Mouse (Mus musculus) kidney, embryonic 16.5 days (tissue): ENCODE results near the gene Strbp. TPM values are rescaled to one million over a fixed set of nuclear protein-coding genes. Genes with fewer than 3 reads are reported as not detected.

Experiments
- ATAC-seq: fragments of 200-750 bp; cut with Nextera tagmentation; 2 replicates; pipeline ENCODE4 v1.8.0; 2017; ENCODE audit warnings: moderate TSS enrichment; ENCODE audit not compliant: low FRiP score, low TSS enrichment
- H3K27ac ChIP-seq: fragments of 300-500 bp; sonication (generic); 2 replicates; pipeline ENCODE4 v1.5.1; 2014; ENCODE audit warnings: low read length
- H3K27me3 ChIP-seq: fragments of 300-500 bp; sonication (generic); 2 replicates; pipeline ENCODE4 v1.6.1; 2014; ENCODE audit warnings: low read length, control low read depth, mixed read lengths; ENCODE audit not compliant: insufficient read depth
- H3K36me3 ChIP-seq: fragments of 300-500 bp; sonication (generic); 2 replicates; pipeline ENCODE4 v1.6.1; 2014; ENCODE audit warnings: low read length, control low read depth, mixed read lengths; ENCODE audit not compliant: insufficient read depth
- H3K4me1 ChIP-seq: fragments of 300-500 bp; sonication (generic); 2 replicates; pipeline ENCODE4 v1.6.1; 2014; ENCODE audit warnings: low read length, control low read depth, mixed read lengths; ENCODE audit not compliant: insufficient read depth
- H3K4me2 ChIP-seq: fragments of 300-500 bp; sonication (generic); replicated peaks from 2 replicates; pipeline ENCODE4 v1.6.1; 2014; ENCODE audit warnings: low read depth, low read length
- H3K4me3 ChIP-seq: fragments of 300-500 bp; sonication (generic); 2 replicates; pipeline ENCODE4 v1.5.1; 2014; ENCODE audit warnings: mild to moderate bottlenecking, low read length
- H3K9ac ChIP-seq: fragments of 300-500 bp; sonication (generic); replicated peaks from 2 replicates; pipeline ENCODE4 v1.6.1; 2014; ENCODE audit warnings: low read length
- H3K9me3 ChIP-seq: fragments of 300-500 bp; sonication (generic); 2 replicates; pipeline ENCODE4 v1.6.1; 2016; ENCODE audit warnings: low read length, control low read depth
- WGBS: fragments of 180-500 bp; shearing (Covaris S2); extraction: QIAGEN DNeasy Blood & Tissue Kit; methylation state at CpG from one replicate; pipeline ENCODE4 v1.1.7; 2014; 5-methylcytosine and 5-hydroxymethylcytosine counted together
- polyA plus RNA-seq: library from polyadenylated mRNA; unstranded; fragments of >200 nt; fragmentation: Nextera tagmentation; extraction: Ambion mirVana; gene quantifications from 2 replicates; pipeline ENCODE4 v1.2.1, GENCODE M21; 2015

Gene Strbp
- polyA plus RNA-seq, 1 experiment from 2014 or later = 38.7 TPM

DNA sequence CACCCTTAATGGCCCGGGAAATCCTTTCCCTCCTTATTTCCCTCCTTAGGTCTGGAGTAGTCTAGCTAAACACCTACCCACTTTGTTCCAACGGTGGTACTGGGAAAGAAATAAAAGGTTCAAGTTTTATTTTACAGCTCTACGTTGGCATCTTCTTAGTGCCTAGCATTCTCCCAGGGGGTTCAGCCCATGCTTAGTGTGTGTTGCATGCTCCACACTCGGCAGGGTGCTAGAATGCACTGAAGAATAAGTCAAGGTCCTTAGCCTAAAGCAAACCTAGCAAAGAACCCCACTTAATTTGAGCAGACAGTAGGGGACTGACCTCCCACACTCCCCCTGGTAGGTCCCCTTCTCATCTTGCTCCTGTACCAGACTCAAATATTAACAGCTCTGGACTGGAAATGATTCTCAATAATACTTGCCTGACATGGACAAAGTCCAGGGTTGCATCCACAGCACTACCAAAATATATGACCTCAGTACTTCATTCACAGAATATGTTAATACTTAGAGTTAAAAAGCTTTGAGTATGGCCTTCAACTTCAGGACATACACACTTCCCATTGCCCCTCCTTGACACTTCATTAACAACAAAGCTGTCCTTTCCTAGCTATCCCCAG, 592 bp upstream of the Strbp start:
- peaks cover 16% of the 10 kb centered on the region for H3K4me1 ChIP-seq
- peak overlapping the region; percentile 86 for H3K4me2 ChIP-seq
- WGBS = 18% methylated on average over 4 of the region's 4 CpGs
- no peaks in the 10 kb centered on the region for H3K27me3 ChIP-seq
- peak overlapping the region; percentile 96 for H3K9ac ChIP-seq
- ATAC-seq = no peak; the same call in 1 of the 2 replicates
- peak overlapping the region; percentile 100 for H3K4me3 ChIP-seq
- H3K36me3 ChIP-seq = no peaks in the 10 kb centered on the region
- H3K9me3 ChIP-seq = no peaks in the 10 kb centered on the region
- H3K27ac ChIP-seq = peak overlapping the region; percentile 94

GRCm38 (mm10) chr2:37702301-37703172, 1.1 kb downstream of the Strbp start:
- Histone ChIP-seq H3K27me3 (no peaks in the 10 kb centered on the region), H3K4me1 (peaks cover 16% of the 10 kb centered on the region), H3K4me2 (peak overlapping the region; percentile 86), H3K27ac (peak overlapping the region; percentile 94), H3K36me3 (no peaks in the 10 kb centered on the region), H3K4me3 (peak overlapping the region; percentile 100), H3K9ac (peak overlapping the region; percentile 96), H3K9me3 (no peaks in the 10 kb centered on the region)
- peak; percentile 57 for ATAC-seq
- WGBS = under 1% methylated on average over 52 of the region's 70 CpGs

DNA sequence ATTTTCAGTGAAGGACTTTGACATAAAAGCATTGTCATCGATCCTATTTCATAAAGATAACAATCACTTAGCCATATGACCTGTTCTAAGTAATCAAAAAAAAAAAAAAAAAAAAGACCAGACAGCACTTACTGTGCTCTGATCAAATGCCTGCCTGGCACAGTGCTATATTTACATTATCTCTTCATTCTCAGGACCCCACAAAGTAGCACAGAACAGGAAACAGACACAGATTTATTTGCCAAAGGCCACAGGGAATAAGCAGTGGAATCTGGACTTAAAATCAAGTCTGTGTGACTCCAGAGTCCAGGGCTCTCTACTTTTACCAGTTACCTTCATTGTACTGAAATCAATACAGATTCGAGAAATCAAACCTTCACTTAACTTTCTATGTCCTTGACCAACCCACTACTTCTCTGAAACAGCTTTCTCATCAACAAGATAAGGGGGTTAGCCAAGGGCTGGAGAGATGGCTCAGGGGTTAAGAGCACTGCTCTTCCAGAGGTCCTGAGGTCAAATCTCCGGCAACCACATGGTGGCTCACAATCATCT, 14.5 kb downstream of the Strbp start:
- no peak overlapping the region for H3K27ac ChIP-seq
- no peaks in the 10 kb centered on the region for H3K27me3 ChIP-seq
- no peak overlapping the region for H3K9ac ChIP-seq
- H3K4me1 ChIP-seq = 0 out of 2 replicates have a peak, but pooled peaks cover 6% of the 10 kb centered on the region
- H3K9me3 ChIP-seq = 0 out of 2 replicates have a peak, but pooled peaks cover 3% of the 10 kb centered on the region
- 62% methylated on average over 3 of the region's 3 CpGs for WGBS
- H3K4me2 ChIP-seq = no peak overlapping the region
- H3K36me3 ChIP-seq = no peaks in the 10 kb centered on the region
- no peak overlapping the region for H3K4me3 ChIP-seq
- ATAC-seq = no peak; the same call in 1 of the 2 replicates

DNA sequence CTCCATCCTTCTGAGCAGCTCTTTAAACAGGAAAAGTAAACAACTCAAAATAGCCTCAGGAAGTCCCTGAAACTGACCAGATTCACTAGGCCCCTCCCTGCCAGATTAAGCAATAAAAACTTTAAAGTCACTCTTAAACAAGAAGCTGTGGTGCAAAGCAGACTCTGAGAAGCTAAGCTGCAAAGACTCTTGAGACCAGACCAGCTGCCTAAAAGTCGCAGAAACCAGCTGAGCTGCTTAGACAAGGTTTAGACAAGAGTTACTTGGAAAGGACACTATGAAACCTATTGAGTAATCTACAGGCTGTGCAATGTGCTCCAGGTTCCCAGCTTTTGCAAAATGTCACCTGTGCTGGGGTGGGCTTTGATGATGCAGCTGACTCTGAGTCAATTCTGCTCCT, 16.6 kb downstream of the Strbp start:
- H3K9me3 ChIP-seq = 0 out of 2 replicates have a peak, but pooled peaks cover 3% of the 10 kb centered on the region
- H3K9ac ChIP-seq = no peak overlapping the region
- peaks cover 6% of the 10 kb centered on the region; the same call in 1 of the 2 replicates for H3K4me1 ChIP-seq
- no peak overlapping the region for H3K4me2 ChIP-seq
- no peak overlapping the region for H3K27ac ChIP-seq
- no peaks in the 10 kb centered on the region for H3K27me3 ChIP-seq
- ATAC-seq = no peak
- no peak overlapping the region for H3K4me3 ChIP-seq
- H3K36me3 ChIP-seq = no peaks in the 10 kb centered on the region
- 93% methylated on average over 1 of the region's 1 CpGs for WGBS

GRCm38 (mm10) chr2:37684864-37685263, 18.8 kb downstream of the Strbp start:
- H3K9ac ChIP-seq = no peak overlapping the region
- H3K27ac ChIP-seq = no peak overlapping the region
- no peaks in the 10 kb centered on the region for H3K27me3 ChIP-seq
- no peaks in the 10 kb centered on the region for H3K36me3 ChIP-seq
- WGBS = 93% methylated on average over 1 of the region's 1 CpGs
- 0 out of 2 replicates have a peak, but pooled peaks cover 3% of the 10 kb centered on the region for H3K9me3 ChIP-seq
- H3K4me3 ChIP-seq = no peak overlapping the region
- no peak for ATAC-seq
- H3K4me1 ChIP-seq = peaks cover 6% of the 10 kb centered on the region; the same call in 1 of the 2 replicates
- H3K4me2 ChIP-seq = no peak overlapping the region

GRCm38 (mm10) chr2:37682197-37682811, 21.4 kb downstream of the Strbp start:
- 88% methylated on average over 7 of the region's 7 CpGs for WGBS
- Histone ChIP-seq H3K4me1 (peaks cover 2% of the 10 kb centered on the region; the same call in 1 of the 2 replicates), H3K9me3 (0 out of 2 replicates have a peak, but pooled peaks cover 3% of the 10 kb centered on the region), H3K27me3 (no peaks in the 10 kb centered on the region), H3K9ac (no peak overlapping the region), H3K4me2 (no peak overlapping the region), H3K4me3 (no peak overlapping the region), H3K27ac (no peak overlapping the region), H3K36me3 (no peaks in the 10 kb centered on the region)
- ATAC-seq = no peak

DNA sequence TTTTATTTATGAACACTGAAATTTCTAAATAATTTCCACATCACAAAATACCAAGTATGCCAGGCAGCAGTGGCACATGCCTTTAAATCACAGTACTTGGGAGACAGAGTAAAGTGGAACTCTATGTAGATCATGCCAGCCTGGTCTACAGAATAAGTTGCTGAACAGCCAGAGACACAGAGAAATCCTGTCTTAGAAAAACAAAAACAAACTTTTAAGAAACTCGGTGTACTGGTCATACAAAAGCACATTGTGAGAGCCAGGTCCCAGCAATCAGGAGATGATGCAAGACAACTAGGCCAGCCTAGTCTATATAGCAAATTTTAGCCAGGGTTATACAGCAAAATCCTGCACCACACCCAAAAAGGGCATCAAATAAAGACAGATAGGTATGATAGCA, 52.6 kb downstream of the Strbp start:
- no peak for ATAC-seq
- H3K4me1 ChIP-seq = no peaks in the 10 kb centered on the region
- WGBS = 52% methylated on average over 1 of the region's 1 CpGs

DNA sequence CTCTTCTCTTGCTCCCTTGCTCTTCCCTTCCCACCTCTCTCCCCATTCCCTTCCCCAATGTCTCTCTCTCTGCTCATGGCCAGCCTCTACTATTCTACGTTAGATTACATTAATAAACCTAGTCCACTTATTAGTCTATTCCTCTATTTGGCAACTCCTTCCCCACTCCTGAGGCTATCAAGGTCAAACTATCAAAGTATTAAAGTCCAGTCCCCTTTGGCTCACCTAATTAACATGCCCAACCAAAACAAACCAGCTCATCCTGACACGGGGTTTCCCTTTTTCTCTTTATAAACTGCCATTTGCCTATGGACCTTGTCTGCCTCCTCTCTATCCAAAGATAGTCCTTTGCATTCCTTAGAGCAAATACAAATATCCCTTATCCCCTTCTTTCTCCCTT, 54.1 kb downstream of the Strbp start:
- Histone ChIP-seq H3K9me3 (no peaks in the 10 kb centered on the region), H3K27ac (no peak overlapping the region), H3K4me3 (no peak overlapping the region), H3K9ac (no peak overlapping the region), H3K4me2 (no peak overlapping the region), H3K36me3 (no peaks in the 10 kb centered on the region), H3K27me3 (no peaks in the 10 kb centered on the region), H3K4me1 (no peaks in the 10 kb centered on the region)
- ATAC-seq = no peak
- WGBS = 75% methylated on average over 2 of the region's 2 CpGs

More for the DNA sequence above, 52.6 kb downstream of the Strbp start:
- no peaks in the 10 kb centered on the region for H3K36me3 ChIP-seq
- H3K27ac ChIP-seq = no peak overlapping the region
- no peaks in the 10 kb centered on the region for H3K27me3 ChIP-seq
- no peak overlapping the region for H3K4me2 ChIP-seq
- no peak overlapping the region for H3K4me3 ChIP-seq
- H3K9ac ChIP-seq = no peak overlapping the region
- H3K9me3 ChIP-seq = no peaks in the 10 kb centered on the region

- Histone ChIP-seq H3K36me3 (no peaks in the 10 kb centered on the region), H3K27me3 (no peaks in the 10 kb centered on the region), H3K4me2 (no peak overlapping the region), H3K9ac (no peak overlapping the region), H3K9me3 (no peaks in the 10 kb centered on the region), H3K4me1 (no peaks in the 10 kb centered on the region), H3K4me3 (no peak overlapping the region), H3K27ac (no peak overlapping the region)
- WGBS = 89% methylated on average over 1 of the region's 1 CpGs
- ATAC-seq = no peak
Measured at GRCm38 (mm10) chr2:37648966-37649365, 54.7 kb downstream of the Strbp start.
